Mouse (Mus musculus): ENCODE data around the gene Gna11. TPM values are rescaled to one million over a fixed set of nuclear protein-coding genes. Genes with fewer than 3 reads are reported as not detected.
A peak's percentile ranks its signal among the peaks of the same experiment; 100 is the strongest.

Gna11 gene
- polyA plus RNA-seq, 1 experiment: 93.0 TPM

DNA sequence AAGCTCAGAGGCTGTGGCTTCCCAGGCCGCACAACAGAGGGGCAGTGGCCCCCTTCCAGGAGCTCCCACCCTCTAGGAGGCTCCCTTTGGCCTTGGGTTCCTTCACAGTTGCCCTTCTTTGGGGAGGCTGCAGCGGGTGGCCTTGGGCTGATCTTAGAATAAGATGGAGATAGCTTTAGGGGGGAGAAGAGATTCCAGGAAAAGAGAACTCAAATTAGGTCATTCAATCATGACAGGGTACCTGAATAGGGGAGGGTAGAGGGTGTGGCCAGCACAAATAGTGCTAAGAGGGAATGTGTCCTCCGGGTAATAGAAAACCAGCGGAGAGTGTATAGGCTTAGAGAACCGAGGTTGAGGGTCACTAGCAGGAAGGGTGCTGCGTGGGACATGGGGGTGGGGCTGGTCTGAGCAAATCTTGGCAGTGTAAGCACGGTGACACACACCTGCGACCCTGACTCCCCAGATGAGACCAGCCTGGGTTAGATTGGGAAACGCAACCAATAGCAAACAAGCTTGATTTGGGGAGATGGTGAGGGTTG lies 27.2 kb upstream of the Gna11 start:
- Histone ChIP-seq H3K36me3 (ENCODE audit: control insufficient read depth, insufficient read depth, low read length) (no peaks in the 10 kb centered on the region), H3K27ac (ENCODE audit: insufficient read depth, low read depth, low read length) (0 out of 2 replicates have a peak overlapping the region, but pooled peaks have one; percentile 16), H3K27me3 (replicated peaks; ENCODE audit: control insufficient read depth, insufficient read depth, low read length) (no peaks in the 10 kb centered on the region), H3K4me1 (ENCODE audit: control insufficient read depth, insufficient read depth, low read length) (0 out of 2 replicates have a peak, but pooled peaks cover 3% of the 10 kb centered on the region), H3K4me3 (ENCODE audit: insufficient read depth, low read depth, low read length) (no peak overlapping the region)
- TF ChIP-seq POLR2A (IDR thresholded peaks at IDR 0.05; ENCODE audit: low read depth, low read length): no peak
- no peak for TF ChIP-seq CTCF (conservative IDR thresholded peaks at IDR 0.05; ENCODE audit: insufficient read depth, insufficient read length, low read depth, low read length)
- 18% methylated on average over 9 of the region's 9 CpGs for WGBS
- peak; percentile 43 for DNase-seq

DNA sequence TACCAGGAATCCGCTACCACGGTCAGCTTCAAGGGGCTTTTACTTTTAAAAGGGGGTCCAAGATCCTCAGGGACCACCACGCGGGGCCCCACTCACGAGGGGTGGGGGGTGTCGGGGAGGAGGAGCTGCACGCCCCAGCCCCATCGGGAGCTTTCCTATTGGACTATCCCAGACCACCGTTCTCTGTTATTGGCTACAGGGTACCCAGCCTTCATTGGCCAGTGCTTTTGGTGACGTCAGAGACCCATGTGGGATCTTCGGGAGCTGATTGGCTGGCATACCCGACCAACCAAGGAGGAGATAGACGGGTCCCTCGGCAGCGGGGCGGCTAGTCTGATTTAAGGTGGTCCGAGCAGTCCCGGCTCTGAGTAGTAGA lies 26.5 kb upstream of the Gna11 start:
- Histone ChIP-seq H3K4me1 (ENCODE audit: control insufficient read depth, insufficient read depth, low read length) (0 out of 2 replicates have a peak, but pooled peaks cover 3% of the 10 kb centered on the region), H3K4me3 (ENCODE audit: insufficient read depth, low read depth, low read length) (peak overlapping the region; percentile 43), H3K27me3 (replicated peaks; ENCODE audit: control insufficient read depth, insufficient read depth, low read length) (no peaks in the 10 kb centered on the region), H3K27ac (ENCODE audit: insufficient read depth, low read depth, low read length) (peak overlapping the region; percentile 73; the same call in 1 of the 2 replicates), H3K36me3 (ENCODE audit: control insufficient read depth, insufficient read depth, low read length) (no peaks in the 10 kb centered on the region)
- TF ChIP-seq CTCF (conservative IDR thresholded peaks at IDR 0.05; ENCODE audit: insufficient read depth, insufficient read length, low read depth, low read length) (no peak), POLR2A (IDR thresholded peaks at IDR 0.05; ENCODE audit: low read depth, low read length) (no peak)
- peak; percentile 99 for DNase-seq
- 1% methylated on average over 18 of the region's 18 CpGs for WGBS

DNA sequence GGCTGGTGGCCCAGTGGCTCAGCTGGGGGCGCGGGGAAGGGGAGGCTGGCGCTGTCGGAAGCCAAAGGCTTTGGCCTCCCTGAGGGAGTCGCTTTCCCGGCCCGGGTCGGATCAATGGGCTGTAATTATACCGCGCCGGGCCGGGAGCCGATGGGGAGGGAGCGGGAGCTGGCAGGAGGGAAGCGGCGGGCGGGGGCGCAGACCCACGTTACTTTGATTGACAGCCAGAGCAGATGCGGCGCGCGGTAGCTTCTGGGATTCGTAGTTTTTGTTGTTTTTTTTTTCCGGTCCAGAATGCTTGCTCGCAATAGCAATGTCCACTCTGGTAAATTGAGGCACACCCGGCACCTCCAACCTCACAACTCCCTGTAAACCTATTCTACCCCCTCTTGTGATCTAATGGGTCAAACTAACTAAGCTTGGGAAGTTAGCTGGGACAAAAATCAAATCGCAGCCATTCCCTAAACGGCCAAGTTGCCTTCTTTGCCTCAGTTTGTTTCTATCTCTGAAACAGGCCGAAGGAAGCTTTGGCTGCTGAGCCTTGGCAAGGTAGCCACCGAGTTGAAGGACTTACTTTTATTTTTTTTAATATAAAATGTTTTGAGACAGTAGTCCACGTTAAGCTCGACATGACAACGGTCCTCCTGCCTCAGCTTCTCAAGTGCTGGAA lies 26.0 kb upstream of the Gna11 start:
- Histone ChIP-seq H3K27me3 (replicated peaks; ENCODE audit: control insufficient read depth, insufficient read depth, low read length) (no peaks in the 10 kb centered on the region), H3K36me3 (ENCODE audit: control insufficient read depth, insufficient read depth, low read length) (no peaks in the 10 kb centered on the region), H3K4me1 (ENCODE audit: control insufficient read depth, insufficient read depth, low read length) (0 out of 2 replicates have a peak, but pooled peaks cover 3% of the 10 kb centered on the region), H3K4me3 (ENCODE audit: insufficient read depth, low read depth, low read length) (peak overlapping the region; percentile 43), H3K27ac (ENCODE audit: insufficient read depth, low read depth, low read length) (peak overlapping the region; percentile 73; the same call in 1 of the 2 replicates)
- WGBS: under 1% methylated on average over 34 of the region's 34 CpGs
- TF ChIP-seq CTCF (conservative IDR thresholded peaks at IDR 0.05; ENCODE audit: insufficient read depth, insufficient read length, low read depth, low read length) (no peak), POLR2A (IDR thresholded peaks at IDR 0.05; ENCODE audit: low read depth, low read length) (no peak)
- peak; percentile 98 for DNase-seq

DNA sequence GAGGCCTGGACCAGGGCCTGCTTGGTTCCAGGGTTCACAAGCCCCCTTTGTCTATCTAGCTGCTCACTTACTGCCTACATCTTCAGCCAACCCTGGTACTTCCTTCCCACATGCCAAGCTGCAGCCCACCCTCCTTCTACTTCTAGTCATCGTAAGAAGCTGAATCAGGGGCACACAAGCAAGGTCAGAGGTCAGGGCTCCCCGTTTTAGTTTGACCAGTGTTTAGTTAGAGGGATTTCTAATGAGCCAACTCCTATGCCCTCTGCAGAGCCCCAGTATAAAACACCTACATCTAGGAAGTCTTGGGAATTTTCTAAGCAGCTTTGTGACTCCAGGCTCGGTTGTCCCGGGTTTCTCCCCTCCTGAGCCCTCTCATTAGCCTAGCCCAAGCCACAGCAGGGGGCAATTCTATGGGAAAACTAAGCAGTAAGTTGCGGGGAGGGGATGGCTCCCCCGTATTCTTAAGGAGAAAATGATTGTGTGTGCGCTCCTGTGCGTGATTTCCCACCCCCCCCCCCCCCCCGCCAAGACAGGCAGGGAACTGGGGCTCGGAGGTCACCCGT lies 25.3 kb upstream of the Gna11 start:
- Histone ChIP-seq H3K36me3 (ENCODE audit: control insufficient read depth, insufficient read depth, low read length) (no peaks in the 10 kb centered on the region; the same call in none of the 2 replicates), H3K27me3 (replicated peaks; ENCODE audit: control insufficient read depth, insufficient read depth, low read length) (no peaks in the 10 kb centered on the region), H3K4me3 (ENCODE audit: insufficient read depth, low read depth, low read length) (peak overlapping the region; percentile 41; the same call in 1 of the 2 replicates), H3K27ac (ENCODE audit: insufficient read depth, low read depth, low read length) (peak overlapping the region; percentile 70), H3K4me1 (ENCODE audit: control insufficient read depth, insufficient read depth, low read length) (0 out of 2 replicates have a peak, but pooled peaks cover 3% of the 10 kb centered on the region)
- 4% methylated on average over 11 of the region's 11 CpGs for WGBS
- TF ChIP-seq POLR2A (IDR thresholded peaks at IDR 0.05; ENCODE audit: low read depth, low read length): no peak
- no peak for TF ChIP-seq CTCF (conservative IDR thresholded peaks at IDR 0.05; ENCODE audit: insufficient read depth, insufficient read length, low read depth, low read length)
- no peak for DNase-seq

DNA sequence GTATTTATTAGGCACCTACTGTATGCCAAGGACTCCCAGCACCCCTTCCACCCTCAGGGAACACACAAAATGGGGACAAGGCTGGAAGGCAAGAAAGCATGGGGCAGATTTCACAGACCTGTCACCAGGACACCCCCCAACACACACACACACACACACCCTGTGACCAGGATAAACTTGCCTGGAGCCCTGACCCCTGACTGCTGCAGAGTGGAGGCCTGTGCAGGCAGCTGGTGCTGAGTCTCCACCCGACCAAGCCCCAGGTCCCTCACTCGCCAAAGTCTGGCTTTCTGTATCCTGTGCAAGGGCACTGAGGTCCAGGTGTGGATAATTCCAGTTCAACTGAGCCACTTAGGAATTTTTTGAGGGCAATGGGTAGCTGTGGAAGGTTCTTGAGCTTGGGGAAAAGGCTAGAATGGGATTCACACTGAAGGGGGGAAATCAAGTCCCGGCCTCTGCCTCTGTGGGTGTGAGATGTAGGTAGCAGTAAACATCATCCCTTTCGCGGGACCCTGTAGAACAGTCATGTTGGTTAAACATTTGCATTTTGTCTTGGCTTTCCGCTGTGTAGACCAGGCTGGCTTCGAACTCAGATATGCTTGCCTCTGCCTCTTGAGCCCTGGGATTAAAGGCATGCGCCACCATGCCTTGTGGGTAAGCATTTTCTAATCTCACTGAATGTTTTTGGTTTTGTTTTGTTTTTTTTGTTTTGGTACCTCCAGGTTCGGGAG lies 24.7 kb upstream of the Gna11 start:
- TF ChIP-seq POLR2A (IDR thresholded peaks at IDR 0.05; ENCODE audit: low read depth, low read length) (no peak), CTCF (conservative IDR thresholded peaks at IDR 0.05; ENCODE audit: insufficient read depth, insufficient read length, low read depth, low read length) (no peak)
- WGBS: 73% methylated on average over 9 of the region's 9 CpGs
- Histone ChIP-seq H3K27ac (ENCODE audit: insufficient read depth, low read depth, low read length) (peak overlapping the region; percentile 70; the same call in 1 of the 2 replicates), H3K36me3 (ENCODE audit: control insufficient read depth, insufficient read depth, low read length) (peaks cover 4% of the 10 kb centered on the region), H3K27me3 (replicated peaks; ENCODE audit: control insufficient read depth, insufficient read depth, low read length) (no peaks in the 10 kb centered on the region), H3K4me1 (ENCODE audit: control insufficient read depth, insufficient read depth, low read length) (peaks cover 5% of the 10 kb centered on the region; the same call in 1 of the 2 replicates), H3K4me3 (ENCODE audit: insufficient read depth, low read depth, low read length) (no peak overlapping the region)
- no peak for DNase-seq

DNA sequence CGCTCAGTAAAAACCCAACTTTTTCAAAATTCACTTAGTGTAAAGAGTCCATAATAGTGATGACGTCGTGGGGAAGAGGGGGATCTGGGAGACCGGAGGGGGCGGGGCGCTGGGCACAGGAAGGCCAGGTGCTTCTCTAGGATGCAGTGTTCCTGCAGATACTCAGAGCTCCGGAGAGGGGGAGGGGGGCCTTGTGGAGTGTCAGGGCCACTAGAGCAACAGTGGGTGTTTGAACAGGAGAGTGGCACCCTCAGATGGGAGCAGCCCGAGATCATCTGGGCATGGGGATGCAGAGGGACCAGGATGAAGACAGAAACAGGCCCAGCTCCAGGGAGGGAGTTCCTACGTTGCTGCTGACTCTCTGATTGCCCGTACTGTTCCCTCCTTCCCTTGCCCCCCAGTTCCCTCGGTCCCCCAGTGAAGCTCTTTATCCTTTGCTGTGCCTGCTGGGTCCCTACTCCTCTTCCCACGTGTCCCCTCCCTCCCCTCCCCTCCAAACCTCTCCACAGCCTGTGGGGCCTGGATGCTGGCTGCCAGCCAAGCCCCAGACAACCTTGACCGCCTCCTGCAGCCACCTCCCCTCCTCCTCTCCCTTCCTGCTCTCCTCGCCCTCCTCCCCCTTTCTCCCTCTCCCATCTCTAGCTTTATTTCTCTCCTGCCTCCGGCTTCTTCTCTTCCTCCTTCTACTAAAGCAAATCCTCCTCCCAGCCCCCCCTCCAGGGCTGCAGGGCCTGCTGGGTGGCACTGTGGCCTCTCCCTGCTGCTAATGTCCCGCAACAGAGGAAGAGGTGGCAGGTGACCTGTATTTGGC lies 23.6 kb upstream of the Gna11 start:
- H3K4me3 ChIP-seq (ENCODE audit: insufficient read depth, low read depth, low read length): no peak overlapping the region

More for the DNA sequence above, 23.6 kb upstream of the Gna11 start:
- no peaks in the 10 kb centered on the region for H3K27me3 ChIP-seq (replicated peaks; ENCODE audit: control insufficient read depth, insufficient read depth, low read length)
- H3K27ac ChIP-seq (ENCODE audit: insufficient read depth, low read depth, low read length): peak overlapping the region; percentile 70
- peak; percentile 74 for DNase-seq
- peaks cover 4% of the 10 kb centered on the region for H3K36me3 ChIP-seq (ENCODE audit: control insufficient read depth, insufficient read depth, low read length)
- TF ChIP-seq POLR2A (IDR thresholded peaks at IDR 0.05; ENCODE audit: low read depth, low read length) (no peak), CTCF (conservative IDR thresholded peaks at IDR 0.05; ENCODE audit: insufficient read depth, insufficient read length, low read depth, low read length) (no peak)
- whole genome bisulfite sequencing: 22% methylated on average over 16 of the region's 16 CpGs
- peaks cover 11% of the 10 kb centered on the region for H3K4me1 ChIP-seq (ENCODE audit: control insufficient read depth, insufficient read depth, low read length)
